Mouse (Mus musculus): ENCODE results near the gene Camta1. TPM values are rescaled to one million over a fixed set of nuclear protein-coding genes. Genes with fewer than 3 reads are reported as not detected.

Camta1 gene
- total RNA-seq, 2 experiments from 2014 or later: 152 to 172 TPM

GRCm38 (mm10) chr4:151141196-151141880 lies 720.3 kb downstream of the Camta1 start:
- DNase-seq: peak; percentile 99

- no peak for DNase-seq
These were observed 721.2 kb downstream of the Camta1 start for GRCm38 (mm10) chr4:151140368-151140982.

DNA sequence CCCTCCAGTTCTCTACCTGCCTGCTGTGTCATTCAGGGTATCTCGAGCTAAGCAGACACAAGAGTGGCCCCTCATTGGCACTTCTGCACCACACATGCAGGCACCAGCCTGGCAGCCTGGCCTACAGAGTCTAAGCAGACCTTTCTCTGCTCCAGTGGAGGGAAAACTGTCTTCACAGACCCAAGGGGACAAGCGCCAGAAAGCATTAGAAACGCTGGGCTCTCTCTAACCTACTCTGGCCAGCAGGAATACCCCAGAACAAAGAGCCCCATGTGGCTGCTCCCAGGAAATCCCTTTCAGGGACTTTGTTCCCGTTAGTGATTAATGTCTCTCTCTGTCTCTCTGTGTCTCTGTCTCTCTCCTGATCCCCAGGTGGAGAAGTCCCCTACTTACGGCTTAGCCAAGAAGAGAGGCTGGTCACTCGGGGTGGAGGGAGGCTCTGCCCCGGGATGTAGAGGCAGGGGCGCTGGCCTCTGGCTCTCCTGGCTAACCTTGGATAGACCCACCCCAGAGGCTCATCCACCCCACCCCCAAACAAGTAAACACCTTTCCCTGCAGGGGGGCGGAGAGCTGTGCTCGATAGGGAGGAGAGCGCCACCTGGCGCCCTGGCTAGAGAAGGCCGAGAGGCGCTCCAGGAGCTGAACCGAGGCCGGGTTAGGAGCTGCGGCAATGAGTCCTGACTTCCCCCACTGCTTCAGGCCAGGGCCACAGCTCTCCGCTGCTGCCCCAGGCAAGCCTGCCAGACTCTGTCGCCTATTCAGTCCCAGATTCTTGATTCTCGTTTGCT lies 722.4 kb downstream of the Camta1 start:
- DNase-seq: peak; percentile 88

DNA sequence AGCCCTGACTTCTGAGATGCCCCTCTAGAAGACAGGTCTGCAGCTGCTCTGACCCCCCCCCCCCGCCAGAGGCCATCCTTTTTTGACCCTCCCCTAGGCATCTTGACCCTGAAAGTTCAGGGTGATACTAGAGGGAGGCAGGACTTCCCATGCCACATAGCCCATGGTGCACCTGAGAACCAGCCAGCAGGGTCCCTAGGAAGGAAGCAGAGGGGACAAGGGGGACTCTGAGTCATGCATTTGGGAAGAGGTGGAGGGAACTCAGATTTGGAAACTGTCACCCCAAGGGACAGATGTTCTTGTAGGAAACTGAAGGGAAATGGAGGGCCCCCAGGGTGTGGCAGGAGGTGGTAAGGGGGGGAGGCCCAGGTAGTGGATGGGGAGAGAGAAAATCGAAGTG lies 723.1 kb downstream of the Camta1 start:
- no peak for DNase-seq

DNA sequence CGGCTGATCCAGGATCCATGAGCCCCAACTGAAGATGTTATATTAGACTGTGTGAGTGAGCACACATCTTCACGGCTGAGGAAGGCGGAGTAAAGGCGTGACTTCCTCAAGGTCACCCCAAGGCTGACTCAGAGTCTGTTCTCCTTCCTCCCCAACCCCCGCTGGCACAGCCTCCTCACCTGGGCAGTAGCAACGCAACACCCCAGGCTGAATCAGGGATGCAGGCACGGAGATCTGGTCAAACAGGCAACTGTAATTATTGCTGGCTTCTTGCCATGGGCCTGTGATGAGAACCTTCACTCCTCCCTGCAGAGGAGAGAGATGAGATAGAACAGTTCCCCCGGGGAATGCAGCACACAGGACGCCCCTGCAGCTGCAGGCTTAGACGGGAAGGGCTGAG lies 723.5 kb downstream of the Camta1 start:
- DNase-seq: peak; percentile 53

DNA sequence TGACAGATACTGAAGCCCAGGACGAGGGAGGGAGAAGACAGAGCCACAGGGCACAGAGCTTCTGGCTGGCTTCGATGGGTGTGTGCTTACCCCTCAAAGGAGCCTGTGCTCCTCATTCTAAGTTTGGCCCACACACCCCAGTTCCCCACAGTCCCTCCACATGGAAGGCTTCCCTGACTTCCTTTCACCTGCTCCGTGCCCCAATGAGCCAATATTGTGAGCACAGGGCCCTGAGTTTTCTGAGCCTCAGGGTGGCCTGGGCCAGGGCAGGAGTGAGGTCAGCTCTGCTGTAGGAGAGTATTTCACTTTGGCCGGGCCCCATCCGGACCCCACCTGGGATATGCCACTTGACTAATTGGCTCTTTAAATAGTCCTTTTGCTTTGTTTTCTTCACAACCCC lies 724.0 kb downstream of the Camta1 start:
- DNase-seq: no peak

DNA sequence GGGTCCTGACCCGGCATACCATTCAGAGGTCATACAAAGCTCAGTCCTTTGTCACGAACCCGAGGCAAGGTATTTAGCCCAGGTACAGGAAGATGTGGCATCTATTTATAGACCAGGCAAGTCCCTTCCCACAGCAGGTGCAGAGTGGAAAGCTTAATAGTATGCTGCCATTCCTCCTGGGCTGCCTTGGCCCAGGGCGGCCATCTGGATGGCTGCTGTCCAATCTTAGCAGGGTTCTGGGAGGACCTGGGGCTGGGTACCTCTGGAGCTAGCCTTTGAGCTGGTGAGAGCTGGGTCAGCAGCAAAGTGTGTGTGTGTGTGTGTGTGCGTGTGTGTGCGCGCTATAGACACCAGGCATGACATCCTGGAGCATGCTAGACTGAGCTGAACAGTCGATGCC lies 726.2 kb downstream of the Camta1 start:
- DNase-seq: no peak

- no peak for DNase-seq
These were observed 727.9 kb downstream of the Camta1 start for GRCm38 (mm10) chr4:151133760-151134159.

DNA sequence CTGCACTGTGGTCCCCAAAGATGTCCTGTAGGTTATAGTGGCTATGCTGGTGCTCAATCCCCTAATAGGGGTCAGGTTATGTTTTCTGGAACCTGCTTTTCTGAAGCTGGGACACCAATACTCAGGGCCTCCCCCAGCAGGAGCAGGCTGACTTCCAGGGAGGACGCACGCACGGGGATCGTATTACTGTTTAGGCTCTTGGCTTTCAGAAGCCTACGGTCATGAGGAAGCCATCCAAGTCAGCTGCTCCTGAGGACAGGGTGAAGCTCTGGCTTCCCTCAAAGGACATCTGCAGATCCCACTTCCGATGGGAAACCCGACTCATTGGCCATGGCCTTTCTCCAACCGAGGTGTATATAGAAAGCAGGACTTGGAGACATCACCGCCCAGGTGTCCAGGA lies 729.2 kb downstream of the Camta1 start:
- no peak for DNase-seq

DNA sequence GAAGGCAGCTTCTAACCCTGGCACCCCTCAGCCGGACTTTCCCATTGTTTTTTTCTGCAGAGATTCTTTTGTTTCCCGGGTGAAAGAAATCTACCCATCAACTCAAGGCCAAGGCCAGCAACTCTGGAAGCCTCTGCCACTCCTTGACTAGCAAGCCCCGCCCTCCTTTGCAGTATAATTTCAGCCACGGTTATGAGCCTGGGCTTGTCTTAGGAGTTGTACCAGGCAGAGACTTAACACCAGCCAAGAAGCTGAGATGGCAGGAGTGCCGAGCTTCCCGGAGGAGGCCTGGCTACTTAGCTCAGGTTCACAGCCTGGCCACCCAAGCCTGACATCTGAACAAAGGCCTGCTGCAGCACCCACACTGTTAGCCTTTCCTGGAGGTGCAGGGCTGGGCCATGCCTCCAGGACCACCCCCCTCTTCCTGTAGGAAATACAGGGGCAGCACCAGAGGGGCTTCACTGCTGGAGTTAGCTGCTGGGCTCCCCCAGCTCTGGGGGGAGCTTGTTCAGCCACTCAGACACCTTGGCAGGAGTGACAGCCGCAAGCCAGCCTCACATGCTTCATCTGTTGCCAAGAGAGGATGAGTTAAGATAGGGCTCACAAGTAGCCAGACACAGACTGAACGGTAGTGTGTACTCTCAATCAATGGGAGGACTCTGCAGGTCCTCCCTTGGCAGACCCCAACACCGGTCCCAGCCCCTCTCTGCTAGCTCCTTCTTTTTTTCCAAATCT lies 730.8 kb downstream of the Camta1 start:
- DNase-seq: no peak

DNA sequence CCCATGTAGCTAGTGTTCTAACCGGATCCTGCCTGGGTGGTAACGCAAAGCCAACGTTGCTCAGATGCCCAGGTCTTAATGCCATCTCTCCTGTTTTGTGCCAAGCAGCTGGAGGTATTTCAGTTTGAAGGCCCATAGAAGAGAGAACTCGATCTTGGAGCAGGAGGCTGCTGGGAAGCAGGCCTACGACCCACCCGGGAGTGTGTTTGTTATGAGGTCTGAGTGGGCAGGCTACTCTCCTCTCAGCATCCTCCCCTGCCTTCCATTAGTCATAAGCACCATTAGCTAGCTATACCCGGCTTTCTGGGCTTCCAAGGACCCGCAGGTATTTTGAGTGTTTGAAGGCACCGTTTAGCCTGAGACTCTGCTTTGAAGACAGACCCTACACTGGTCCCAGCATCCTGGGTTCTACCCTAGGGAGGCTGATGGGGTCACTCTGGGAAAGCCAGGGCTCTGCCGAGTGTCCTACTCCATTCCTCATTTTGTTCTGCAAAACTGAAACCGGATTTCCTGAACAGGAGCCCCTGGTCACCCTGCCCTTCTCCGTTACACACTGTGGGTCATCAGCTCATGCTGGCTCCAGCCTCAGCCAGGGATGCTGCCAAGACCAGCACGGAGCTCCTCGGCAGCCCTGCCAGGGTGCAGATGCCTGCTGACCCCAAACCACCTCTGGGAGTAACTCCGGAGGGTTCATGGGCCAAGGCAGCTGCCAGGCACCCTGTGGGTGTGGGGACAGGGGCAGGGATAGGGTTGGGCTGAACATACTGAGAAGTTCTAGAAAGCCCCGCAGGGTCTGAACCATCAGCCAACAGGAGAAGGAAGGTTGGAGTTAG lies 731.7 kb downstream of the Camta1 start:
- no peak for DNase-seq

DNA sequence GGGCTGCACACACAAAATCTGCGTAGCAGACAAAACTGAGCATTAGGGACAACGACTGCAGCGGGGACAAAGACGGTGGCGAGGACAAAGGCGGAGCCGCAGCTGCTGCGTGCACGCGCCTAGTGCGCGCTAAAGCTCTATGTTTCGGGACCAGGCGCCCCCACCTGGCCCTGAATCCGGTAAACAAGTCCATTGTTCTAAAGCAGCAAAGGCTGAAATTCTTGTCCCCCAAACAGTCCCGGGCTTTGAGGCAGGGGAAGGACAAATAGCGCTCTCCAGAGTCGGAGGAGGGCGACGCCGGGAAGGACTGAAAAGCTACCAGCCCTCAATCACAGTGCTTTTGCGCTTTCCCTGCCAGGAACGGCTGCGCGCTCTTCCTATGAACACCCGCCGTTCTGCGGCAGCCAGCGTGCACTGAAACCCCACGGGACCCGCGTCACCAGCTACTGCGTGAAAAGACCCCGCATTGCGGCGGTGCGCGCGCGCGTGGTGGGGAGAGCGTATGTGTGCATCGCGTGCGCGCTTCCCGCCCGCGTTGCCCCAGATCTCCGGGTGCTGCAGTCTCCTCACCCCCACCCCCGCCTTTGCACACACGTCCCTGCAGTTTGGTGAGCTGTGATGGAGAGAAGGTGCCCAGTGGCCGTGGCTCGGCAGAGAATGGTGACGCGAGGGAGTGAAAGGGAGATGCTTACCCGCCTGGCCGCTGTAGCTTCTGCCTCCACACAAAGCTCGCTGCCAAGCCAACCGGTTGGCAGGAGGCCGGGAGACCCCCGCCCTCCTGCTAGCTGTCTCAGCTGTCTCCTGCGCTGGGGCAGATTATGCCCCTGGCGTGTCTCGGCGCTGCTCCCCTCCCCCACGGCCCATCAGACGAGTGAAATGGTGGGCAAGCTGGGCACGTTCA lies 732.8 kb downstream of the Camta1 start:
- DNase-seq: peak; percentile 80

DNA sequence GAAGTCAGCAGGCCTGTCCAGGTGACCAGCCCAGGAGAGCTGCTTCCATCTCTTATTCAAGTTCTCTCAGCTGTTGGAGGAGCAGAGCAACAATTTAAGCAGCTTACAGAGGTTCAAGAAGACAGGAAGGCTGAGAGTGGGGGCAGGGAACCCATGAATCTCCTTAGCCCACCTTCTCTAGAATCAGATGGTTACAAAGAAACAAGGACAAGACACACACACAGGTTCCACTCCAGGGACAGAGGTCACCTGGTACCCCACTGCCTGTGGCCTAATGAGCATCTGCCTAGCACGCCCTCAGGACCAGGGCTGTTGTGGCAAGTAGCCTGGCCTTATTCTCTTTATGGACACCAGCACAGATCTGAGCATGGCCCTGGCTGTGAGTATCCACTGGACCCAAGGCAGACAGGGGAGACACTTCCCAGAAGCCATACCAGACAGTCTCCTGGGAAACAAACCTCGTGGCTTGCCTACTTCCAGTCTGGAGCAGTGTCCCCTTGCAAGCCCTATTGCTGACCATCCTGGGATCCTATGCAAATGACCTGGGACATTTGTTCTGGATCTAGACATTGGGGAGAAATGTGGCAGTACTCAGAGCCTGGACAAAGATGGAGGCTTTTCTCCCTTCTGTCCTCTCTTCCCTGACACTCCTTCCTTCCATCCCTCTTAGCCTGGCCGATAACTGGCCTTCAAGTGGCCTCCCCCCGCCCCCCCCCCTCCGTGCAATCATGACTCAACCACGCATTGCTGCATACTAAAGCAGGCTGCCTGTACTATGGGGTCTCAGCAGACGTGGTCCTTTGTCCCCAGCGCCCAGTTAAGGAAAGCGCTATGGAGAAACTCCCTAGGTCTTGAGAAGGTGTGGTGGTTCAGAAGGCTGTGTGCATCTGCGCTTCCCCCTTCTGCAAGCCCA lies 733.8 kb downstream of the Camta1 start:
- no peak for DNase-seq

GRCm38 (mm10) chr4:151118883-151119282 lies 742.8 kb downstream of the Camta1 start:
- DNase-seq: no peak

- DNase-seq: no peak
These were observed 747.1 kb downstream of the Camta1 start for GRCm38 (mm10) chr4:151114574-151114973.

DNA sequence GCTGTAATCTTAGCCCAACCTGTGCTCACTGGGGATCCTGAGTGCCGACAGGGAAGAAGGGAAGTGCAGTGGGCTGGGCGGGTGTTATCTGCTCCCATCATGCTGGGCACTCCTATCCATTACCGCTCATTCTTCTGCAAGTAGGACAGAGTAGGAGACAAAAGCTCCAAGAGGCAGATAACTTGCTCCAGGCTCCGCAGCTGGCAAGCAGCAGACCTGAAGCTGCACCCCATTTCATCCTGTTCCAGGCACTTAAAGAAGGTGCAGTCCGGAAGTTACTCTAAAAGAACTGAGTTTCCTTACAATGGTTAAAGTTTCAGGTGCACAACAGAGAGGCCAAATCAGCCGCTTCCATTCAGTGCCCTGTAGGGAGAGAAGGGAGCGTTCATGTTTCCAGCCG lies 750.5 kb downstream of the Camta1 start:
- DNase-seq: no peak

DNA sequence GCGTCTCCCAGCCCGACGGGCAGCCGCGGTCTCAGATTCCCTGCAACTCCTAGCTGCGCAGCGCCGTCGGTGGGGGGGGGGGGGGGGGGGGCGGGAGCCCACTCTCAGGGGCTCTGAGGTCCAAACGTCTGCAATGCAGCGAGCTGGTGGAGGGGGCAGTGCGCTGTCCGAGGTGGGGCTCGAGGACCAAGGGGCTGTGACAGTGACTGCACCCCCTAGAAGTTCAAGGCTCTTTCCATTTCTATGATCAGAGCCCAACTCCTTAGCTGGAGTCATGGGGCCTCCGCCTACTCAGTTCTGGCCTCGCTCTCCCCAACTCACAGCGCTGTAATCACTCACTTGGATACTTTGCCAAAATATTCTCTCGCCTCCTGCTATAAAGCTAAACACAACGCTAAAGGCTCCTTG lies 752.8 kb downstream of the Camta1 start:
- no peak for DNase-seq

- DNase-seq: peak; percentile 93
These were observed 753.5 kb downstream of the Camta1 start for GRCm38 (mm10) chr4:151108028-151108771.
